Mouse (Mus musculus): ENCODE measurements at regions not wholly inside any gene's neighbourhood (a gene's known extent, or its start where the extent isn't known, plus 50 kb on each side); places are given as distances from the start of the nearest gene placed in this dataset.
A peak's percentile ranks its signal among the peaks of the same experiment; 100 is the strongest.

- TF ChIP-seq GATA1 (IDR thresholded peaks at IDR 0.05; ENCODE audit: borderline replicate concordance, low read length): no peak
- peaks cover 17% of the 10 kb centered on the region for H3K9me3 ChIP-seq
- H3K36me3 ChIP-seq (replicated peaks; ENCODE audit: low read length): no peaks in the 10 kb centered on the region
- H3K27me3 ChIP-seq (replicated peaks): peaks cover under 1% of the 10 kb centered on the region
- no peaks in the 10 kb centered on the region for H3K4me1 ChIP-seq
- no peak overlapping the region for H3K4me3 ChIP-seq (replicated peaks)
These were observed 66.1 kb downstream of the Slc4a3 start for GRCm38 (mm10) chr1:75612083-75612720.

GRCm38 (mm10) chr1:75613206-75613605 is 67.1 kb downstream of the Slc4a3 start:
- TF ChIP-seq GATA1 (IDR thresholded peaks at IDR 0.05; ENCODE audit: borderline replicate concordance, low read length) (no peak), FLI1 (IDR thresholded peaks at IDR 0.05; ENCODE audit: low read length) (no peak)
- H3K36me3 ChIP-seq (replicated peaks; ENCODE audit: low read length): no peaks in the 10 kb centered on the region
- H3K4me3 ChIP-seq (replicated peaks): no peak overlapping the region
- H3K27me3 ChIP-seq (replicated peaks): no peaks in the 10 kb centered on the region
- no peaks in the 10 kb centered on the region for H3K4me1 ChIP-seq
- peaks cover 17% of the 10 kb centered on the region for H3K9me3 ChIP-seq

- no peak overlapping the region for H3K4me3 ChIP-seq (replicated peaks)
- H3K9me3 ChIP-seq: peaks cover 17% of the 10 kb centered on the region
- no peaks in the 10 kb centered on the region for H3K36me3 ChIP-seq (replicated peaks; ENCODE audit: low read length)
- TF ChIP-seq GATA1 (IDR thresholded peaks at IDR 0.05; ENCODE audit: borderline replicate concordance, low read length) (no peak), FLI1 (IDR thresholded peaks at IDR 0.05; ENCODE audit: low read length) (no peak)
- no peaks in the 10 kb centered on the region for H3K27me3 ChIP-seq (replicated peaks)
- H3K4me1 ChIP-seq: no peaks in the 10 kb centered on the region
These were observed 70.9 kb downstream of the Slc4a3 start for GRCm38 (mm10) chr1:75616971-75617370.

- H3K9me3 ChIP-seq: peaks cover 15% of the 10 kb centered on the region
- TF ChIP-seq FLI1 (IDR thresholded peaks at IDR 0.05; ENCODE audit: low read length) (no peak), GATA1 (IDR thresholded peaks at IDR 0.05; ENCODE audit: borderline replicate concordance, low read length) (no peak)
- no peak overlapping the region for H3K4me3 ChIP-seq (replicated peaks)
- no peaks in the 10 kb centered on the region for H3K36me3 ChIP-seq (replicated peaks; ENCODE audit: low read length)
- H3K27me3 ChIP-seq (replicated peaks): no peaks in the 10 kb centered on the region
- no peaks in the 10 kb centered on the region for H3K4me1 ChIP-seq
These were observed 72.3 kb downstream of the Slc4a3 start for GRCm38 (mm10) chr1:75618367-75618790.

- no peaks in the 10 kb centered on the region for H3K9me3 ChIP-seq
- TF ChIP-seq GATA1 (IDR thresholded peaks at IDR 0.05; ENCODE audit: borderline replicate concordance, low read length) (no peak), FLI1 (IDR thresholded peaks at IDR 0.05; ENCODE audit: low read length) (no peak)
- H3K4me3 ChIP-seq (replicated peaks): peak overlapping the region; percentile 42
- H3K27me3 ChIP-seq (replicated peaks): no peaks in the 10 kb centered on the region
- no peaks in the 10 kb centered on the region for H3K36me3 ChIP-seq (replicated peaks; ENCODE audit: low read length)
- no peaks in the 10 kb centered on the region for H3K4me1 ChIP-seq
These were observed 84.2 kb downstream of the Slc4a3 start for GRCm38 (mm10) chr1:75630287-75630686.

- no peaks in the 10 kb centered on the region for H3K9me3 ChIP-seq
- H3K4me1 ChIP-seq: no peaks in the 10 kb centered on the region
- H3K36me3 ChIP-seq (replicated peaks; ENCODE audit: low read length): no peaks in the 10 kb centered on the region
- no peak for TF ChIP-seq FLI1 (IDR thresholded peaks at IDR 0.05; ENCODE audit: low read length)
- TF ChIP-seq GATA1 (IDR thresholded peaks at IDR 0.05; ENCODE audit: borderline replicate concordance, low read length): no peak
- H3K27me3 ChIP-seq (replicated peaks): no peaks in the 10 kb centered on the region
- no peak overlapping the region for H3K4me3 ChIP-seq (replicated peaks)
These were observed 85.7 kb downstream of the Slc4a3 start for GRCm38 (mm10) chr1:75631729-75632128.

- H3K9me3 ChIP-seq: no peaks in the 10 kb centered on the region
- no peaks in the 10 kb centered on the region for H3K36me3 ChIP-seq (replicated peaks; ENCODE audit: low read length)
- no peaks in the 10 kb centered on the region for H3K4me1 ChIP-seq
- TF ChIP-seq FLI1 (IDR thresholded peaks at IDR 0.05; ENCODE audit: low read length): no peak
- no peak for TF ChIP-seq GATA1 (IDR thresholded peaks at IDR 0.05; ENCODE audit: borderline replicate concordance, low read length)
- H3K27me3 ChIP-seq (replicated peaks): no peaks in the 10 kb centered on the region
- H3K4me3 ChIP-seq (replicated peaks): no peak overlapping the region
These were observed 89.5 kb downstream of the Slc4a3 start for GRCm38 (mm10) chr1:75635591-75635990.

GRCm38 (mm10) chr1:75639031-75640001 is 93.2 kb downstream of the Slc4a3 start:
- no peaks in the 10 kb centered on the region for H3K27me3 ChIP-seq (replicated peaks)

GRCm38 (mm10) chr1:75642496-75642895 is 96.4 kb downstream of the Slc4a3 start:
- H3K9me3 ChIP-seq: no peaks in the 10 kb centered on the region
- TF ChIP-seq GATA1 (IDR thresholded peaks at IDR 0.05; ENCODE audit: borderline replicate concordance, low read length) (no peak), FLI1 (IDR thresholded peaks at IDR 0.05; ENCODE audit: low read length) (no peak)

More at GRCm38 (mm10) chr1:75639031-75640001, 93.2 kb downstream of the Slc4a3 start:
- no peaks in the 10 kb centered on the region for H3K9me3 ChIP-seq
- H3K4me3 ChIP-seq (replicated peaks): no peak overlapping the region
- no peaks in the 10 kb centered on the region for H3K4me1 ChIP-seq
- no peak for TF ChIP-seq FLI1 (IDR thresholded peaks at IDR 0.05; ENCODE audit: low read length)
- TF ChIP-seq GATA1 (IDR thresholded peaks at IDR 0.05; ENCODE audit: borderline replicate concordance, low read length): no peak
- H3K36me3 ChIP-seq (replicated peaks; ENCODE audit: low read length): no peaks in the 10 kb centered on the region

GRCm38 (mm10) chr1:75652547-75652946 is 106.5 kb downstream of the Slc4a3 start:
- Histone ChIP-seq H3K9me3 (0 out of 2 replicates have a peak, but pooled peaks cover 4% of the 10 kb centered on the region), H3K4me1 (peaks cover 3% of the 10 kb centered on the region), H3K36me3 (replicated peaks; ENCODE audit: low read length) (no peaks in the 10 kb centered on the region), H3K27me3 (replicated peaks) (no peaks in the 10 kb centered on the region), H3K4me3 (replicated peaks) (no peak overlapping the region)
- TF ChIP-seq GATA1 (IDR thresholded peaks at IDR 0.05; ENCODE audit: borderline replicate concordance, low read length) (no peak), FLI1 (IDR thresholded peaks at IDR 0.05; ENCODE audit: low read length) (no peak)

More at GRCm38 (mm10) chr1:75642496-75642895, 96.4 kb downstream of the Slc4a3 start:
- no peaks in the 10 kb centered on the region for H3K4me1 ChIP-seq
- no peaks in the 10 kb centered on the region for H3K27me3 ChIP-seq (replicated peaks)
- H3K4me3 ChIP-seq (replicated peaks): no peak overlapping the region
- H3K36me3 ChIP-seq (replicated peaks; ENCODE audit: low read length): no peaks in the 10 kb centered on the region
